Mouse (Mus musculus) kidney, postnatal 10 days (tissue): ENCODE data around the gene Podn.
"Not testable (repeated sequence)": the region's sequence is repeated elsewhere in the genome, so short reads cannot be mapped to it uniquely, and the experiment has no call there.

Experiments used
- DNase-seq: peaks from one replicate; pipeline ENCODE4 v3.0.0; 2021; ENCODE audit warnings: mixed read lengths

Podn gene

GRCm38 (mm10) chr4:108096345-108096744 is at the start of gene Podn:
Gene Podn, minus strand, starts transcription at chr4:108096445.
- DNase-seq, result no peak

GRCm38 (mm10) chr4:108145554-108145953 is 49.3 kb upstream of the Podn start:
- not testable (repeated sequence) for DNase-seq

DNA sequence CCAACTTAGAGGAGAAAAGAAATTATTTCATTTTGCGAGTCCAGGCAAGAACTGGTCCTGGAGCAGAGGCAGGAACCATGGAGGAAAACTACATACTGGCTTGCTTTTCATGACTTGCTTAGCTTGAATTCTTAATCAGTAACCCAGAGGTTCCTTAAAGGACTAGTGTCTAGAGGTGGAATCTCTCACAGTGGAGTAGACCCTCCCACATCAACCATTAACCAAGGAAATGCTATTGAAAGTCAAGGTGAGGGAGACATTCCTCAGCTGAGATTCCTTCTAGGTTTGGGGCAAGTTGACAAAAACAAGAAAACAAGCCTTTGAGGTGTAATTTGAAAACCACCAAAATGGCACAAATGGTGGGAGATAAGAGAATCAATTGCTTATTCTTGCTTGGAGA is 48.6 kb upstream of the Podn start, which contains the start of gene Scp2:
Scp2 (minus strand) TSS at position 119 of the 400 bp plus-strand sequence.
- DNase-seq, result no peak

GRCm38 (mm10) chr4:108143778-108144177 is 47.5 kb upstream of the Podn start:
- DNase-seq, result peak; percentile 59

- not testable (repeated sequence) for DNase-seq
Observed at GRCm38 (mm10) chr4:108143178-108143577, 46.9 kb upstream of the Podn start.

DNA sequence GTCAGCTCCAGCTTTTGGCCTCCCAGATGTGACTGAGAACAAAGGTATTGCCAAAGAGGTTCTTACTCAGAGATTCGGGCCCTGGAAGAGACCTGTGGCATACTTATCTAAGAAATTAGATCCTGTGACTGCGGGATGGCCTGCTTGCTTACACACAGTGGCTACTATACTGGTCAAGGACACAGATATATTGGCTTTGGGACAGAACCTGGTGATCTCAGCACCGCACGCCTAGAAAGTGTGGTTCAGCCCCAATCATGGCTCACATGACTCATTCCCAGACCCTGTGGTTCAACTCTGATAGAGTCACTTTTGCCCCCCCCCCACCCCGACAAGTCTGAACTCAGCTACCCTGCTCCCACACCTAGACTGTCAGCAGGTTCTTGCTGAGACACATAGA is 40.7 kb upstream of the Podn start:
- DNase-seq, result no peak

- no peak for DNase-seq
Observed at GRCm38 (mm10) chr4:108130452-108130851, 34.2 kb upstream of the Podn start.

DNA sequence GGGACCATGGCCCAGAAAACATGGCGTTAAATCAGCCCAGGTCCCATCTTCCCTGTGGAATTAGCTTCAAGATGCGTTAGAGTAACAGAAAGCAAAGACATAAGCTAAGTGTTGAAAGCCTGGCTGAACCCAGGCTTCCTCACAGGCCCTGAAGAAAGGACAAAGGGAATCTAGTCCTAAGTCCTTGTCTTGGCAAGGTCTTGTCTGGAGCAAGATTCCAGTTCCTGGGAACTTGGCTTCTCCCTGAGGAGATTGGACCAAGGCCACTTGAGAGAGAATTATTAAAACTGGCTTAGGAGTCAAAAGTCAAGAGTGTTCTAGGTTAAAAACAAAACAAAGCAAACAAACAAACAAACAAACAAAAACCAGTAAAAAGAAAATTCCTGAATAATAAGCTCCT is 32.1 kb upstream of the Podn start:
- no peak for DNase-seq

- DNase-seq, result no peak
Observed at GRCm38 (mm10) chr4:108127516-108127915, 31.3 kb upstream of the Podn start.

DNA sequence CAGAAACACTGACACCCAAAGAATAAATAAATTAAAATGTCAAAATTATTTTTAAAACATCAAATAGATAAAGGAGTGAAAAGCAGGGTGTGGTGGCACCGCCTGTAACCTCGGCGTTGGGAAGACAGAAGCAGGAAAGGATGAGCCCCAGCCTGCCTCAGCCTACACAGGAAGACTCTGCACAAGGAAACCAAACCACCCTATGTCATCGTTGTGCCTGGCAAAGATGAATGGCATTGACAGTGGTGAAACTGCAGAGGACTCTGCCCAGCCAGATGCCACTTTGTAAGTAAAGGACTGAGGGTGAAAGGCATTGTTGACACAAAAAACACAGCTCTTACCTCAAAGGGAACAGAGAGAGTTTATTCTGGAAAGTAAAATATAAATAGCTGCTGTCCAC is 30.0 kb upstream of the Podn start:
- DNase-seq, result no peak

DNA sequence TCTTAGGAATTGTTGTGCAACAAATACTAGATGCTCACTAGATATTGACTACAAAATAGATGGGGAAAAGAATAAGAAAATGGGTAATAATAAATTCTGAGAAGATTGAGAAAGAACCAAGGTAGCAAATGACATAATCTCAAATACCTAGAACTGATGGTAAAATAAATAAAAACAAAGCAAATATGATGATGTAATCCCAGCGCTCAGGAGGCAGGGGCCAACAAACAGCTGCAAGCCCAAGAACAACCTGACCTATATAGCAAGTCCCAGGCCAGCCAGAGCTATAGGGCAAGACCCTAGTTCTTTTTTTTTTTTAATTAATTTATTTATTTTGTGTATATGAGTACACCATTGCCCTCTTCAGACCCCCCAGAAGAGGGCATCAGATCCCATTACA is 27.9 kb upstream of the Podn start:
- DNase-seq, result no peak

DNA sequence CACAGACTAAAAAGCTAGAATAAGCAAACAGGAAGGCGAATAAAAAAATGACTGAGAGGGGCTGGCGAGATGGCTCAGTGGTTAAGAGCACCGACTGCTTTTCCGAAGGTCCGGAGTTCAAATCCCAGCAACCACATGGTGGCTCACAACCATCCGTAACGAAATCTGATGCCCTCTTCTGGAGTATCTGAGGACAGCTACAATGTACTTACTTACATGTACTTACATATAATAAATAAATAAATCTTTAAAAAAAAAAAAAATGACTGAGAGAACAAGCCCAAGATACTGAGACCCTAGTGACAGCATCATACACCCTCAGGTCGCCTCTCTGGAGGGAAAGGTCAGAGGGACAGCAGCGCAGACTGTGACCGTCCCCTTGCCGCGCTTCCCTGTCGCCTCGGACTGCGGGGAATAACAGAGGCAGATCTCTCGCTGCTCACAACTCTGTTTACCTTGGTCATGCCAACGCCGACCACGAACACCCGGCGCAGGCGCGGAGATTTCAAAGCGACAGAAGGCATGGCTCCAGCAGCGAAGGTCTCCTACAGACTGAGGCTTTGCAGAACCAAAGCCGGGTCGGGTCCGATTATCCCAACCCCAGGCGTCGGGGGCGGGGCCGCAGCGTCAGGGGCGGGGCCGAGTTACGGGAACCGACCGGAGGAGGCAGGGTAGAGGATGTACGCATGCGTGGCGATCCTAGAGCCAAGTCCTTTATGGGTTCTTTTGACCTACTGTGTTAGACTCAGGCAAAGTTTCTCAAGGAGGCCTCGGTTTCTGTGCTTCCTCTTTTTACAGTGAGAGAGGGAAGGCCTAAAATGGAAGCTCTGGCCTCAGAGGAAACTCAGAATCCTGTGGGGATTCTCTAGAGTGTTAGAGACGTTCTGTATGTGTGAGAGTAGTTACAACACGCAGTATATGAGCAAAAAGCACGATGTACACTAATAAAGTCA is 22.0 kb upstream of the Podn start:
- peak; percentile 96 for DNase-seq

DNA sequence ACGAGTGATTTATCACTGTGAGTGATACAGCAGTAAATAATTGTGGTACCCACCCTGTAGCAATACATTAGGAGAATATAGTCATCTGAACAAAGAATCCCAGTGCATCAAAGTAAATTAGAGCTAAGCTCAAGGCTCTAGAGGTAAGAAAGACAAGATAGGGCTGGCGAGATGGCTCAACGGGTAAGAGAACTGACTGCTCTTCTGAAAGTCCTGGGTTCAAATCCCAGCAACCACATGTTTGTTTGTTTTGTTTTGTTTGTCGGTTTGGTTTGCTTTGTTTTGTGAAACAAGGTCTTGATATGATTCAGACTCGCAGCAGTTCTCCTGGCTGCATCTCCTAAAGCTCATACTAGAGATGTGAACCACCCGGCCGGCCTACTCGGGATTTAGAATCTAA is 21.2 kb upstream of the Podn start:
- DNase-seq, result peak; percentile 18

DNA sequence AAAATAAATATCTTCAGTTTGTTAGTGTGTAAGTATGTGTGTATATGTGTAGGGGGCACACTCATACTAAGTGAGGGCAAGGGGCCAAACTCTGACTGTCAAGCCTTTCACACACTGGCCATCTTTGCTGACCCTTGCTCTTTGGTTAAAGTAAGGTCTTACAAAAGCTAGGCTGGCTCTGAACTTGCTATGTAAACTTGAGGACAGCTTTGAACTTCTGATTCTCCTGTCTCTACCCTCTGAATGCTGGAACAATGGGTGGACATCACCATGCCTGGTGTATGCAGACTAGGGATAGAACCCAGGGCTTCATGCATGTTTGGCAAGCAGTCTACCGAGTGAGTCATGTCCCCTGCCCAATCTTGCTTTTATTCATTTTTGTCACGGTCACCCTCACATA is 20.2 kb upstream of the Podn start:
- DNase-seq, result no peak

DNA sequence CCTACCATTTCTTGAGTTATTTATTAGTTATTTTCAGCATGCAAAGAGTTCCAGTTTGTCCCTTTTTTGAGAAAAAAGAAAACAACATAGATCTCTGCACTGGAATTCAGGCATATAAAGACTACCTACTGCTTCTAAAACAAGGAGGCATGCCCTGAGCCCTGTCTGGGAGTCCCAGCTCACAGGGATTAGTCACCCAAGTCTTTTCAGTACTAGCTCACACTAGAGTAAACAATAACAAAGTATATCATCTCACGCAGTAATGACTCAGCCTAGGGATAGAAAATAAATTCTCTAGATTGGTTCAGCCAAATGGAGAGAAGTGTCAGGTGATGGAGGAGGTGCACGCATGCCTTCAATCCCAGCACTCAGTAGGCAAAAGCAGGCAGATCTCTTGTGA is 14.5 kb upstream of the Podn start:
- no peak for DNase-seq

GRCm38 (mm10) chr4:108109728-108110127 is 13.5 kb upstream of the Podn start:
- DNase-seq, result no peak

DNA sequence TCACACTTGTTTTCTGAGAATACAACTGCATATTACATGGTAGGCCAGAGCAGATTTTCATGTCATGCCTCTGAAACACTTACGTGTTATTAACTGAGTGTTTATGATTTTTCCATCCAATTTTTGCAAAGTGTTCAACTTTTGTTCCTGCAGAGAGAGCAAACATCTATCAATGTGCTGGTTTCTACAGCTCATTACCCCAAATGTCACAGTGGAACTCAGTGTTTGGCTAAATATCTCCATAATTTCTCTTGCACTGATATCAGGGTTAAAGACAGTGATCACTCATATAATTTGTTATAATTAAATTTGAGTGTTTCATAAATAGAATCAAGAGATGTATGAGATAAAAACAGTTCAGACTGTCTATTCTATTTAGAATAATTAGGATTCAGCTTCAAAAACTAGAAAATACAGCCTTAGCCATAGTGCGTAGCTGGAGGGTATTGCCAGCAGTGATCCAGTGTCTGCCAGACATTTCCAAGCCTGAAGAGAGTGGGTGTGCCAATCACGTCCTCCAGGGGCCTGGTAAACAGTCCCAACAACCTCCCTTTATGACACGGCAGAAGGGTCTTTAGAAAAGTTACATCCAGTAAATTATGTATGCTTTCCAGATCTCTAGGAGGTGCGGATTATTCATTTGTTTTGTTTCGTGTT is 3.4 kb downstream of the Podn start:
- DNase-seq, result no peak

DNA sequence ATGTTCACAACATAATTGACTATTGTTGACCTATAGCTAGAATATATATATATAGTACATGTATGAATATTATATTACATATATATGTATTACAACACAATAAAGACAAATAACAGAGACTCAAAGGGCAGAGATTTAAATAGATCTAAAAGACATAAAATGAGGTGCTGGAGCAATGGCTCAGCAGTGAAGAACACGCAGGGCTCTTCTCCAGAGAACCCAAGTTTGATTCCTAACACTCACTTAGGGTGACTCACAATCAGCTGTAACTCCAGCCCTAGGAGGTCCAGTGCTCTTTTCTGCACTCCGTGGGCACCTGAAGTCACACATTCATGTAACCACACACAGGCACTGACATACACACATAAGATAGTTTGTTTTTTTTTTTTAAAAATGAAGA is 12.3 kb downstream of the Podn start:
- no peak for DNase-seq

DNA sequence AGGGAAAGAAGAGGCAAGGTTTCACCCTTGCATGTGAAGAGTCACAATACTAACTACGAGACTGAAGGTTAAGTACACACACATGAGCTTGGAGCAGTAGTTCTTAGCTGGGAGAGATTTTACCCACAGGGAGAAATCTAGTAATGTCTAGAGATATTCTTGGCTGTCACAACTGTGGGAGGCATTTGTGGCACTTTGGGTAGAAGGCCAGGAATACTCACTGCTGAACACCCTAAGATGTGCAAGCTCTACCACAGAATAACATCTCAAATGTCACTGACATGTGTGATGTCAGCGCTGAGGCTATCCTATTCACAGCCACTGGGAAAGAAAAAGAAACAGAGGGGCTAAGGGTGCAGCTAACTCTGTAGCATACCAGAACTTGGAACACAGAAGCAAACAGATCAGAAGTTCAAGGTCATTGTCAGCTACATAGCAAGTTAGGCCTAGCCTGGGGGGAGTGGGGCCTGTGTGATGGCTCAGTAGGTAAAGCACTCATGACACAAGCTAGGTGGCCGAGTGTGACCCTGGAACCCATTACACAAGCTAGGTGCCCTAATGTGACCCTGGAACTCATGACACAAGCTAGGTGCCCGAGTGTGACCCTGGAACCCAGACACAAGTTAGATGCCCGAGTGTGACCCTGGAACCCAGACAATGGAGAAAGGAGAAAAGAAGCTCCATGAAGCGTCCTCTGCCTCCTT is 13.1 kb downstream of the Podn start:
- no peak for DNase-seq

- no peak for DNase-seq
Observed at GRCm38 (mm10) chr4:108082401-108082806, 13.8 kb downstream of the Podn start.

DNA sequence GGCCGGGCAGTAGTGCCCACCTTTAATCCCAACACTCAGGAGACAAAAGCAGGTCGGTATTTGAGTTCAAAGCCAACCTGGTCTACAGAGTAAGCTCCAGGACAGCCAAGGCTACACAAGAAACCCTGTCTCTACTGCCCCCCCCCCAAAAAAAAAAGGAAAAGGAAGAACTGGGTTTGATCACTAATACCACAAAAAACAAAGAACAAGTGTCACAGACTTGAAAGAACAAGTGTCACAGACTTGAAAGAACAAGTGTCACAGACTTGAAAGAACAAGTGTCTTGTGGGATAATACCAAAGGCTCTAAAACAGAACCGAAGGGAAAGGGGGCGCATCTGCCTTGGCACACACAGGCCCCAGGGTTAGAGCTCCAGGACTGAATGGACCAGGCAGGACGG is 15.4 kb downstream of the Podn start:
- no peak for DNase-seq

DNA sequence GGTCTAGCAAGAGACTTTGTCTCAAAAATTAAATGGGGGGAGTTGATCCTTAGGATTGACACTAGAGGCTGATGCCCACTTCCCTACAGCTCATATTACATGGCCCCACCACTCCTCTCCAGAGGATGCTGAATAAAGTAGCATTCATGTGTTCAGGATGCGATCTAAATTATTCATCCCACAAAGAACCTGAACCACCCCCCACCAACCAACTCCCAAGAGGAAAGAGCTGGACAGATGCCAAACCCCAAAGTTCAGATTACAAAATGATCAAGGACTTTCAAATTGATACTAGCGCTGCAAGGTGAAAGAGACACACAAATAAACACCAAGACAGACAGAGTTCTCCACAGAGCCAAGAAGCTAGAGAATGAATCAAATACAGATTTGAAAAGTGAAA is 16.5 kb downstream of the Podn start:
- DNase-seq, result no peak

- DNase-seq, result not testable (repeated sequence)
Observed at GRCm38 (mm10) chr4:108079191-108079590, 17.1 kb downstream of the Podn start.
